Mouse (Mus musculus): ENCODE measurements around the gene Cep97. TPM values are rescaled to one million over a fixed set of nuclear protein-coding genes. Genes with fewer than 3 reads are reported as not detected.
"Not testable (repeated sequence)": the region's sequence is repeated elsewhere in the genome, so short reads cannot be mapped to it uniquely, and the experiment has no call there.

Cep97 gene
- polyA plus RNA-seq, 1 experiment from 2014 or later: 11.7 TPM

DNA sequence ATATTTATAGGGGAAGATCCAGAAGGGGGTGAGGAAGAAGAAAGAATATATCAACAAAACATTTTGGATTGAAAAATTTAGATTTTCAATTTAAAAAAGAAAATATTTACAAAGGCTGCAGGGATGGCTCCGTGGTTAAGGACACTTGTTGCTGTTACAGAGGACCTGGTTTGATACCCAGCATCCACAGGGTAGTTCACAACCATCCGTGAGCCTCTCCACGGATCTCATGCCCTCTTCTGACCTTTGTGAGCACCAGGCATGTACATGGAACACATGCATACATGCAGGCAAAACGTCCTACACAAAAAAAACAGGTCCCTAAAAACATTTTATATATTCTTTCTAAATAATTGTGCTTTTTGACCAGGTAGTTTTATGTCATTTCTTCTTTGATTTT lies 70.8 kb downstream of the Cep97 start:
- no peak overlapping the region for H3K4me2 ChIP-seq
- no peak overlapping the region for H3K9ac ChIP-seq
- no peak for ATAC-seq (ENCODE audit: low FRiP score, low read depth)
- peaks cover 10% of the 10 kb centered on the region for H3K36me3 ChIP-seq
- WGBS: 65% methylated on average over 4 of the region's 4 CpGs
- H3K9me3 ChIP-seq: no peaks in the 10 kb centered on the region
- no peaks in the 10 kb centered on the region for H3K27me3 ChIP-seq
- H3K4me1 ChIP-seq (replicated peaks): no peaks in the 10 kb centered on the region
- H3K27ac ChIP-seq (replicated peaks): no peak overlapping the region
- H3K4me3 ChIP-seq: no peak overlapping the region

DNA sequence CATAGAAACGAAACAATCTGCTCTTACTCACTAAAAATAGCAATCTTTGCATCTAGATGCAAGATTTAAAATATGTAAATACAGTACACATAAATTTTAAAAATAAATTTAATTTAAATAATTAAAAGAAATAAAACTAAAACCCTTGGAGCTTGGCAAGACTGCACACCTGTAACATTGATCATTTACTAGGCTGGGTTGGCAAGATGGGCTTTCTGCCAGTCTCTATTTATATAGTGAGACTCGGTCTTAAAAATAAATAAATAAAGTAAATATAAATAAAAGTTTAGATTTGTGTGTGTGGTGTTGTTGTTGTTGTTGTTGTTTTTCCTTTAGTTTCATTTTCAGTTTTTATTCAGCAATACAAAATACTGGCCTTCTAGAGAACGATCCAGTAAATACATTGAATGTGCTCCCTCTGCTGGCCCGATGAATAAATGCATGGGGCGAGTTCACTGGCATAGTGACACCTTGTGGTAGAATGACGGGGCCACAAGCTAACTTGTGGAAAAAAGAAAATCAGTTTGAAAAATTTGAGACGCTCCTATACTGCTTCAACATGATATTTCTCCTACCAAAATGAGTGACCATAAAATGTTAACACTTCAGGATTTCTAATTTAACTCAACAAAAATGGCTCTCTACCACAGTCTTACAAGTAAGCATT lies 71.4 kb downstream of the Cep97 start:
- Histone ChIP-seq H3K9ac (no peak overlapping the region), H3K27me3 (no peaks in the 10 kb centered on the region), H3K4me1 (replicated peaks) (no peaks in the 10 kb centered on the region), H3K36me3 (peaks cover 10% of the 10 kb centered on the region), H3K27ac (replicated peaks) (no peak overlapping the region), H3K9me3 (no peaks in the 10 kb centered on the region), H3K4me3 (no peak overlapping the region), H3K4me2 (no peak overlapping the region)
- 29% methylated on average over 7 of the region's 7 CpGs for WGBS
- ATAC-seq (ENCODE audit: low FRiP score, low read depth): peak; percentile 15; the same call in 1 of the 2 replicates

DNA sequence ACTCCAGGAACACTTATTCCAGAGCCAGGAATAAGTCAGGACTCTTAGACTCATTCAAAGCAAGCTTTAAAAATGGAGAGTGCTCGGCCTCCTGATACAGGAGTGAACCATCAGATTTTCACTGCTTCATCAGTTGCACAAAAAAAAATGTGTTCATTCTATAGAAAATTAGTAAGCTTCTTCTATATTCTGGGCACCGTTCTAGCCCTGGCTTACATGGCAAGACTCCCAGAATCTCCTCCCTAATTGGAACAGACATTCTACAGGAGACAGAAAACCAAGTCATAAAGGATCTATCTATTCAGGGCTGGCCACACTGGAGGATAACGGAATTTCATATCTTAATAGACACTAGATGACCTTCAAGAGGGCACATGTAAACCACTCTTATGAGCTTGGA lies 73.6 kb downstream of the Cep97 start:
- no peaks in the 10 kb centered on the region for H3K9me3 ChIP-seq
- 82% methylated on average over 3 of the region's 3 CpGs for WGBS
- H3K4me1 ChIP-seq (replicated peaks): no peaks in the 10 kb centered on the region
- H3K4me3 ChIP-seq: no peak overlapping the region
- no peak overlapping the region for H3K9ac ChIP-seq
- H3K4me2 ChIP-seq: no peak overlapping the region
- ATAC-seq (ENCODE audit: low FRiP score, low read depth): no peak
- no peak overlapping the region for H3K27ac ChIP-seq (replicated peaks)
- no peaks in the 10 kb centered on the region for H3K27me3 ChIP-seq
- peaks cover 10% of the 10 kb centered on the region for H3K36me3 ChIP-seq

DNA sequence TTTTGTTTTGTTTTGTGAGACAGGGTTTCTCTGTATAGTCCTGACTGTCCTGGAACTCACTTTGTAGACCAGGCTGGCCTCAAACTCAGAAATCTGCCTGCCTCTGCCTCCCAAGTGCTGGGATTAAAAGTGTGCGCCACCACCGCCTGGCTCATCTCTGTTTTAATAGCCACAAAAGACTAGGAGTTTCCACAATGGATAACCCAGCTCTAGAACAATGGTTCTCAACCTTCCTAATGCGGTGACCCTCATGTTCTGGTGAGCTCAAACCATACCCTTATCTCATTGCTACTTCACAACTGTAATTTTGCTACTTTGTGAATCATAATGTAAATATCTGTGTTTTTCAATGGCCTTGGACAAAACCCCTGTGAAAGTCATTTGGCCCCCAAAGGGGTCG lies 75.2 kb downstream of the Cep97 start:
- 93% methylated on average over 4 of the region's 4 CpGs for WGBS

DNA sequence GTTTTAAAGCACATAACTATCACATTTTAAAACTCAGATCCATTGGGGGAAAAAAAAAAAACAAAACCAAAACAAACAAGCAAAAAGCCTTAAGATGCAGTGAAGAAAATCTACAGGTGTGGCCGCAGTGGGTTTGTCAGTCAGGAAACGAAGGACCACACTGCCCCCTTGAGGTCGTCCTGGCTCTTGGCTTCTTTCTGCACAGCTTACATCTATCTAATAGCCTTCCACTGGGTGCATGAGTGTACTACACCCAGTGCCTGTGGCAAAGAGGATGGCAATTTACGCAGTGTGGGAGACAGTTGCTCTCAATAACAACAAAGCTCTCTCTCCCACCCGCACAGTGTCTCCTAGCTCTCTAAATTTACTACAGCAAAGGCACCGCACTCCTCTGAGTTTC lies 76.2 kb downstream of the Cep97 start:
- Histone ChIP-seq H3K9ac (no peak overlapping the region), H3K27me3 (no peaks in the 10 kb centered on the region), H3K4me3 (no peak overlapping the region), H3K4me2 (no peak overlapping the region), H3K4me1 (replicated peaks) (no peaks in the 10 kb centered on the region), H3K27ac (replicated peaks) (no peak overlapping the region), H3K9me3 (no peaks in the 10 kb centered on the region), H3K36me3 (peaks cover 4% of the 10 kb centered on the region; the same call in 1 of the 2 replicates)
- WGBS: 63% methylated on average over 6 of the region's 6 CpGs
- ATAC-seq (ENCODE audit: low FRiP score, low read depth): no peak

More for the DNA sequence above, 75.2 kb downstream of the Cep97 start:
- H3K4me2 ChIP-seq; H3K27me3 ChIP-seq; H3K27ac ChIP-seq (replicated peaks); H3K9me3 ChIP-seq; ATAC-seq (ENCODE audit: low FRiP score, low read depth); H3K36me3 ChIP-seq; H3K4me3 ChIP-seq; H3K9ac ChIP-seq; H3K4me1 ChIP-seq (replicated peaks): not testable (repeated sequence)

DNA sequence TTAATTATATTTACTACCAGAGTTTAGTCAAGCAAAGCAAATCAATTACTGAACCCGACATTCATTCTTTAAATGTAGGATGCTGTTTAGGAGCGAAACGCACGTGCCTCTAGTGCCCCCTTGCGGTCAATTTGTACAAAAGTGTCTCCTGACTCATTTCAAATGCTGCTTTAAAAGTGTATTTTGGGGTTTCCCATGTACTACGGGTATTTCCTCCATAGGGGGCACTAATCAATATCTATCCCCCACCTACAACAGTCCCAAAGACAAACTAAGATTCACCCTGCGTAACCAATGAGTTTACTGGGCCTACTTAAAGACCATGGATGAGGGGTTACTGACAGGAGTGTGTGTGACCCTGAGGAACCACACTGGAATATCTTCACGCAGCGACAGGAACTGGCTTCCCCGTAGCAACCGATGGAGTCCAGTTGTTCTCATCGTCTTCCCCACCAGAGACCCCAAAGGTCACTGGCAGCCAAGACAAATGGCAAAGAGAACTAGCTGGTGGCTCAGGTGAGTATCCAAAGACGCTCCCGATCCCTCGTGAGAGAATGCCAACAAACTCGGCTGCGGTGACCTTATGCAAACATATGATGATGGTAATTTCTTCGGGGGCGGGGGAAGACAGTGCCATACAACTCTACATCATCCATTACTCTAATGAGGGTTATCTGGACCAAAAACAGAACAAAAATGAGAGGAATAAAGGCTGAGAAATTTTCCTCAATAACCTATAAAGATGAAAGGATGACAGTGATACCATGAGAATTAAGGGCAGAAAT lies 81.5 kb downstream of the Cep97 start:
- H3K27ac ChIP-seq (replicated peaks): no peak overlapping the region
- H3K4me1 ChIP-seq (replicated peaks): no peaks in the 10 kb centered on the region
- no peak overlapping the region for H3K4me2 ChIP-seq
- peak; percentile 75; the same call in 1 of the 2 replicates for ATAC-seq (ENCODE audit: low FRiP score, low read depth)
- 57% methylated on average over 19 of the region's 19 CpGs for WGBS
- no peaks in the 10 kb centered on the region for H3K9me3 ChIP-seq
- peaks cover 4% of the 10 kb centered on the region; the same call in 1 of the 2 replicates for H3K36me3 ChIP-seq
- no peak overlapping the region for H3K9ac ChIP-seq
- no peaks in the 10 kb centered on the region for H3K27me3 ChIP-seq
- no peak overlapping the region for H3K4me3 ChIP-seq

DNA sequence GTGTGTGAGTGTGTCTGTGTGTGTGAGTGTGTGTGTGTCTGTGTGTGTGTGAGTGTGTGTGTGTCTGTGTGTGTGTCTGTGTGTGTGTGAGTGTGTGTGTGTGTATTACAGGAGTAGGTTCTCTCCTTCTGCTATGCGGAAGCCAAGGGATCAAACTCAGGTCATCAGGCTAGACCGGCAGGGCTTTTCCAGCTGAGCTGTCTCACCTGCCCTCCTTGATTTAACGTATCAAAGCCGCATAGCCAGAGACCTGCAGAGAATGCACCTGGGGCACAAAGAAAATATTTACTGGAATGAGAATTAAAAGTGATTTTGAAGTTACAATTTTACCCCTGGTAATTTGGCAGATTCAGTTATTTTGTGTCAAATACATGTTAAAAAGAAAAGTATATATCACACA lies 82.1 kb downstream of the Cep97 start:
- 23% methylated on average over 4 of the region's 4 CpGs for WGBS
- no peak for ATAC-seq (ENCODE audit: low FRiP score, low read depth)

DNA sequence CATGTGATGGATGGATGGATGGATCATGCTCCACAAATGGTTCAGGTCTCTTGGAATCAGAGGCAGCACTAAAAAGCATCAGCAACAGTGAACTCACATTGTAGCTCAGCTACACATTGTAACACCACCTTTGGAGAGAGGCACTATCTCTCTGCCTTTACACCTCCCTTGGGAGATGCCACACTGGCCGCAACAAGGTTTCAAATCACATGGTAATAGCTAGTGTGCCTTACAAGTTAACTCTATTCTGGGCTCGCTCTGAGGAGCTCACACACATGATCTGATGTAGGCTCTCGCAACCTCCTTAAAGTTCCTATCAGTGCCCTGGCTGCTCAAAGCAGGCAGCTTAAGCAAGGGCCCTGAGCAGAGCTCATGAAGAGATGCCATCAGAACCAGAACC lies 84.2 kb downstream of the Cep97 start:
- Histone ChIP-seq H3K9me3 (no peaks in the 10 kb centered on the region), H3K27me3 (no peaks in the 10 kb centered on the region), H3K4me3 (no peak overlapping the region), H3K36me3 (no peaks in the 10 kb centered on the region), H3K27ac (replicated peaks) (no peak overlapping the region), H3K9ac (no peak overlapping the region), H3K4me1 (replicated peaks) (no peaks in the 10 kb centered on the region), H3K4me2 (no peak overlapping the region)
- ATAC-seq (ENCODE audit: low FRiP score, low read depth): no peak
- WGBS: 88% methylated on average over 3 of the region's 3 CpGs

More for the DNA sequence above, 82.1 kb downstream of the Cep97 start:
- no peaks in the 10 kb centered on the region for H3K4me1 ChIP-seq (replicated peaks)
- no peak overlapping the region for H3K27ac ChIP-seq (replicated peaks)
- H3K27me3 ChIP-seq: no peaks in the 10 kb centered on the region
- H3K4me2 ChIP-seq: no peak overlapping the region
- peaks cover 4% of the 10 kb centered on the region; the same call in 1 of the 2 replicates for H3K36me3 ChIP-seq
- no peak overlapping the region for H3K9ac ChIP-seq
- H3K4me3 ChIP-seq: no peak overlapping the region
- no peaks in the 10 kb centered on the region for H3K9me3 ChIP-seq

Other genes starting within 250 kb of the Cep97 start
- 1.7 and 1.8 TPM in 2 replicates for gene Nfkbiz, start 96.0 kb downstream of the Cep97 start, polyA plus RNA-seq (2015; fragmentation: Nextera tagmentation; extraction: Ambion mirVana)
- 1.3 and 1.4 TPM in 2 replicates for gene Nxpe3, start 39.6 kb downstream of the Cep97 start, polyA plus RNA-seq (2015; fragmentation: Nextera tagmentation; extraction: Ambion mirVana)
- 454 and 488 TPM in 2 replicates for gene Rpl24, start 31.4 kb upstream of the Cep97 start, polyA plus RNA-seq (2015; fragmentation: Nextera tagmentation; extraction: Ambion mirVana)
- gene Zbtb11, start 39.0 kb upstream of the Cep97 start, polyA plus RNA-seq (2015; fragmentation: Nextera tagmentation; extraction: Ambion mirVana): 22.1 and 23.3 TPM in 2 replicates
- 193 and 199 TPM in 2 replicates for gene Pcnp, start 94.9 kb upstream of the Cep97 start, polyA plus RNA-seq (2015; fragmentation: Nextera tagmentation; extraction: Ambion mirVana)
- 17.7 and 18.0 TPM in 2 replicates for gene Trmt10c, start 103.0 kb upstream of the Cep97 start, polyA plus RNA-seq (2015; fragmentation: Nextera tagmentation; extraction: Ambion mirVana)
- 45.5 and 50.4 TPM in 2 replicates for gene Senp7, start 113.5 kb upstream of the Cep97 start, polyA plus RNA-seq (2015; fragmentation: Nextera tagmentation; extraction: Ambion mirVana)